Mouse (Mus musculus): Measurements from ENCODE around the gene Hsbp1. TPM values are rescaled to one million over a fixed set of nuclear protein-coding genes. Genes with fewer than 3 reads are reported as not detected.
A peak's percentile ranks its signal among the peaks of the same experiment; 100 is the strongest.

The Hsbp1 gene
- polyA plus RNA-seq, 1 experiment from 2014 or later = 333 TPM

DNA sequence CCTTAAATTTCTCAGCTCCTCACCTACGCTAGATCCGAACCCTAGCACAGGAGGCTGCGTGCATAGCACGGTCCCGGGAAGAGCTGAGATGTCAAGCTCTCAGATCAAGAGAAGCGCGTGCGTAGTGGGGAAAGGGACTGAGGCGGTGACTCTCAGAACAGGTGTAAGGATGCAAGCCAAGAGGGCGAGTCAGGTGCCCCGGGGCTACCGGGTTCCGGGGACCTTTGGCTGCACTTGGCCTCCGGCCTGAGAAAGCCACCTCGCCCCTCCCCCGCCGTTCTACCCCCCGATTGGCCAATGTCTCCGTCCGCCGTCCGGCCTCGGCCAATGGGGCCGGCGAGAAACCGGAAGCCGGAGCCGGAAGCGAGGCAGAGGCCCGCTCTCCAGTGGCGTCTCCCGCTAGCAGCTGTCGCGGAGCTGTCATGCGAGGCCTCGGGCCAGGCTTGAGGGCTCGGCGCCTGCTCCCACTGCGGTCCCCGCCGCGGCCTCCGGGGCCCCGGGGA lies 50.3 kb downstream of the Hsbp1 start, which contains the start of gene Mlycd:
Mlycd (plus strand) TSS at position 355 of the 503 bp plus-strand sequence.
- peak; percentile 94 for ATAC-seq (ENCODE audit: insufficient number of reproducible peaks, insufficient read depth, low FRiP score, low read depth)
- Histone ChIP-seq H3K27ac (ENCODE audit: low read length) (peak within 1 kb of the TSS; percentile 69; the same call in 1 of the 2 replicates), H3K4me3 (ENCODE audit: low read depth, low read length) (peak within 1 kb of the TSS; percentile 82), H3K27me3 (ENCODE audit: control insufficient read depth, insufficient read depth, low read length) (no peaks in the 10 kb centered on the region), H3K9ac (replicated peaks; ENCODE audit: low read depth, low read length) (peak within 1 kb of the TSS; percentile 78), H3K4me1 (ENCODE audit: control insufficient read depth, insufficient read depth, low read length) (peaks cover 6% of the 10 kb centered on the region; the same call in 1 of the 2 replicates), H3K36me3 (ENCODE audit: control insufficient read depth, insufficient read depth, low read length) (no peaks in the 10 kb centered on the region), H3K9me3 (ENCODE audit: control insufficient read depth, low read depth, low read length) (no peaks in the 10 kb centered on the region), H3K4me2 (replicated peaks; ENCODE audit: low read depth, low read length) (peak within 1 kb of the TSS; percentile 99)
- WGBS = 2% methylated on average over 44 of the region's 44 CpGs

DNA sequence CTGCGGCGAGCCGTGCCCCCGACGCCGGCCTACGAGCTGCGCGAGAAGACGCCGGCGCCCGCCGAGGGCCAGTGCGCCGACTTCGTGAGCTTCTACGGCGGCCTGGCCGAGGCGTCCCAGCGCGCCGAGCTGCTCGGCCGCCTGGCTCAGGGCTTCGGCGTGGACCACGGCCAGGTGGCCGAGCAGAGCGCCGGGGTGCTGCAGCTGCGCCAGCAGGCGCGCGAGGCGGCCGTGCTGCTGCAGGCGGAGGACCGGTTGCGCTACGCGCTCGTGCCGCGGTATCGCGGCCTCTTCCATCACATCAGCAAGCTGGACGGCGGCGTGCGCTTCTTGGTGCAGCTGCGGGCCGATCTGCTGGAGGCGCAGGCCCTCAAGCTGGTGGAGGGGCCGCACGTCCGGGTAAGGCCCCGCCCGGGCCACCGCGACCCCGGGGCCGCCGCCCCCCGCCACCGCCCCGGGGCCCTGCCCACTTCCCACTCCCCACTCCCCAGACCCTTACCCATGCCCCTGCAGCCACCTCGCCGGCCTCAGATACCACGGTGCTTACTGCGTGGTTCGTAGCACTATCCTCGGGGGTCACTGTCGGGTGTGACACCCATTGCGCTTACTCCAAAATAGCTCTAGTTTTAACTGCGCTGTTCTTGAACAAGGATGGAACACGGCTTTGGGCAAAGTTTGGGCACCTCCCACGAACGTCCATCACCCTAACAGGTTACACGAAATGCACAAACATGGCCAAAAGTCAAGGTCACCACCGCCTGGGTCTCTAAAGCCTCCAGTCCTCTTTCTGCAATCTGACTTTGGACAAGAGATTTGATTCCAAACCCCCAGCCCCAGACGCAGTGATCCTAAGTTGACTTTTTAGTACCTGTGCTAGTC lies 51.0 kb downstream of the Hsbp1 start:
- Histone ChIP-seq H3K27me3 (ENCODE audit: control insufficient read depth, insufficient read depth, low read length) (no peaks in the 10 kb centered on the region), H3K9ac (replicated peaks; ENCODE audit: low read depth, low read length) (peak overlapping the region; percentile 78), H3K36me3 (ENCODE audit: control insufficient read depth, insufficient read depth, low read length) (no peaks in the 10 kb centered on the region), H3K27ac (ENCODE audit: low read length) (peak overlapping the region; percentile 69; the same call in 1 of the 2 replicates), H3K4me2 (replicated peaks; ENCODE audit: low read depth, low read length) (peak overlapping the region; percentile 99), H3K4me3 (ENCODE audit: low read depth, low read length) (peak overlapping the region; percentile 82), H3K4me1 (ENCODE audit: control insufficient read depth, insufficient read depth, low read length) (peaks cover 6% of the 10 kb centered on the region; the same call in 1 of the 2 replicates), H3K9me3 (ENCODE audit: control insufficient read depth, low read depth, low read length) (no peaks in the 10 kb centered on the region)
- ATAC-seq (ENCODE audit: insufficient number of reproducible peaks, insufficient read depth, low FRiP score, low read depth) = peak; percentile 23; the same call in 1 of the 2 replicates
- WGBS = 4% methylated on average over 83 of the region's 83 CpGs

Other genes with a start within 250 kb of the Hsbp1 start
- gene Mlycd, start 50.4 kb downstream of the Hsbp1 start, polyA plus RNA-seq (2014; fragmentation: Nextera tagmentation; extraction: Ambion mirVana) = 16.7 and 18.7 TPM in 2 replicates
- 2.3 and 3.7 TPM in 2 replicates for gene Osgin1, start 89.6 kb downstream of the Hsbp1 start, polyA plus RNA-seq (2014; fragmentation: Nextera tagmentation; extraction: Ambion mirVana)
- gene Necab2, start 102.2 kb downstream of the Hsbp1 start, polyA plus RNA-seq (2014; fragmentation: Nextera tagmentation; extraction: Ambion mirVana) = 1.5 and 2.2 TPM in 2 replicates
- gene Slc38a8, start 157.2 kb downstream of the Hsbp1 start, polyA plus RNA-seq (2014; fragmentation: Nextera tagmentation; extraction: Ambion mirVana) = 0.13 TPM in 1 of 2 replicates, not detected in the other
- 115 and 126 TPM in 2 replicates for gene Mbtps1, start 214.2 kb downstream of the Hsbp1 start, polyA plus RNA-seq (2014; fragmentation: Nextera tagmentation; extraction: Ambion mirVana)
- gene Hsdl1, start 230.7 kb downstream of the Hsbp1 start, polyA plus RNA-seq (2014; fragmentation: Nextera tagmentation; extraction: Ambion mirVana) = 35.7 and 37.3 TPM in 2 replicates
- gene Dnaaf1, start 230.7 kb downstream of the Hsbp1 start, polyA plus RNA-seq (2014; fragmentation: Nextera tagmentation; extraction: Ambion mirVana) = 0.19 TPM in 1 of 2 replicates, not detected in the other